Mouse (Mus musculus): ENCODE measurements around the gene Odf3l1.

GRCm38 (mm10) chr9:56810916-56811315 lies 53.6 kb downstream of the Odf3l1 start:
- no peak for TF ChIP-seq CTCF (IDR thresholded peaks at IDR 0.05; ENCODE audit: insufficient read depth, low read length)
- no peak for TF ChIP-seq POLR2A (IDR thresholded peaks at IDR 0.05; ENCODE audit: borderline replicate concordance, extremely low read depth, low read depth, low read length)
